Mouse (Mus musculus) right cerebral cortex, adult 18-20 months (tissue): Measurements from ENCODE around the gene Trip6.

Experiments
- DNase-seq: peaks from one replicate; pipeline ENCODE4 v3.0.0; 2022; ENCODE audit warnings: mixed read lengths

Gene Trip6

GRCm38 (mm10) chr5:137263897-137264720 is 50.1 kb downstream of the Trip6 start:
- DNase-seq: no peak
